Mouse (Mus musculus) lung, postnatal 0 days (tissue): ENCODE data around the gene Eva1c.

ENCODE experiments used
- CTCF ChIP-seq: IDR thresholded peaks from 2 replicates; pipeline ENCODE4 v1.5.1; 2016; ENCODE audit warnings: antibody characterized with exemption, mild to moderate bottlenecking
- EP300 ChIP-seq: IDR thresholded peaks from 2 replicates; pipeline ENCODE4 v1.6.1; 2016; ENCODE audit warnings: antibody characterized with exemption, mild to moderate bottlenecking, control low read depth

- TF ChIP-seq CTCF = no peak
- no peak for TF ChIP-seq EP300
Observed at GRCm38 (mm10) chr16:90953147-90953546, 126.6 kb downstream of the Eva1c start.
